ENCODE assay signal across 8 mouse cellular contexts in the genomic region with DNA sequence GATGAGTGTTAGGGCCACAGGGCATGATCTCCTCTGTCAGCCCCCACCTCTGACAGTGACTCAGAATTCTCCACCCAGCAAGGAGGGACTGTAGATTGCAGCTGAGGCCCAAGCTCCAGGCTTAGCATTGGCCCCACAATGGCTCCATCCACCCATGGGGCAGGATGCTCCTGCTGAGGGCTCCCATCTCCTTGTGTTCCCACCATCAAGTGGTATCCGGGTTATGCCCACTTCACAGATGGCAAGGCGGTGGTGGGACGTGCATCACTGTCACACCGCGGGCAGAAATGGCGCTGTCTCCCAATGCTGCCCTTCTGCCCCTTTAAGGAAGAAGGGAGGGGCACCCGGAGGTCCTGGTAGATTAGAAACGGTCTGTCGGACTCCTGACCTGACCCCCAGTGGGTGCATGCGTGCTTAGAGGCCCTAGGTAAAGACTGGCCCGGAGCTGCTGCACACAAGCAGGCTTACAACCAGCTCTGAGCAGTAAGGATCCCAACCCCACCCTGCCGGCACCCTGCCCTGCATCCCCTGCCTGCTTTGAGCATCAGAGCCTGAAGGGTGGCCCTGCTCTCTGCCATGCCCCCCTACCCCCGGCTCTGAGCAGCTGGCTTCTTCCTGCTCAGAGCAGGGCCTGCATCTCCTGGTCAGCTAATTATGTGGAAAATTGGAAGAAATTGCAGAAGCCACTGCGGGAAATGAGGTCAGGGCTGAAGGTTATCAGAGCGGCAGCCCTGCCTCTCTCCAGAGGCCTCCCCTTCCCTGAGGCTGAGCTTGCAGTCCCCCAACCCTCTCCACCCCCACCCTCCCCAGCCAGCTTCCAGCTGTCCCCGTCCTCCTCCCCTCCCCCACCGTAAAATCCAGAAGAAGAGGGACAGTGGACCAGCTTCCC.
DNase-seq lines count a peak whose midpoint lies in the region; ATAC-seq lines count a peak whose summit lies in the region.

No protein-coding gene starts in this region.

- peak; percentile 48 for ATAC-seq in kidney, embryonic 14.5 days (ENCODE audit: low FRiP score, low TSS enrichment)
- ATAC-seq in embryonic facial prominence, embryonic 12.5 days (ENCODE audit: insufficient number of reproducible peaks, insufficient read depth, low FRiP score, low TSS enrichment) = 0 out of 2 replicates have a peak, but pooled peaks have one; percentile 7
- peak; percentile 35 for ATAC-seq in neural tube, embryonic 11.5 days (ENCODE audit: insufficient read depth, low FRiP score, low TSS enrichment)

- H3K36me3 ChIP-seq in kidney, embryonic 14.5 days (ENCODE audit: control insufficient read depth, insufficient read depth, low read length) = no peaks in the 10 kb centered on the region
- no peaks in the 10 kb centered on the region for H3K36me3 ChIP-seq in embryonic facial prominence, embryonic 12.5 days
- no peaks in the 10 kb centered on the region for H3K36me3 ChIP-seq in neural tube, embryonic 11.5 days (ENCODE audit: control insufficient read depth, insufficient read depth, low read length)

- peak overlapping the region; percentile 10; the same call in 1 of the 2 replicates for H3K4me2 ChIP-seq in kidney, embryonic 14.5 days (replicated peaks; ENCODE audit: low read depth, low read length)
- H3K4me2 ChIP-seq in embryonic facial prominence, embryonic 12.5 days (replicated peaks) = peak overlapping the region; percentile 26
- H3K4me2 ChIP-seq in neural tube, embryonic 11.5 days (ENCODE audit: low read depth) = peak overlapping the region; percentile 31

- H3K27me3 ChIP-seq in kidney, embryonic 14.5 days (ENCODE audit: control insufficient read depth, insufficient read depth, low read length) = no peaks in the 10 kb centered on the region; the same call in 1 of the 2 replicates
- H3K27me3 ChIP-seq in embryonic facial prominence, embryonic 12.5 days = no peaks in the 10 kb centered on the region
- H3K27me3 ChIP-seq in neural tube, embryonic 11.5 days (ENCODE audit: control insufficient read depth, insufficient read depth, low read length) = no peaks in the 10 kb centered on the region

- 0 out of 2 replicates have a peak overlapping the region, but pooled peaks have one; percentile 18 for H3K9ac ChIP-seq in kidney, embryonic 14.5 days (ENCODE audit: low read depth, low read length)
- H3K9ac ChIP-seq in embryonic facial prominence, embryonic 12.5 days = peak overlapping the region; percentile 31; the same call in 1 of the 2 replicates
- peak overlapping the region; percentile 45 for H3K9ac ChIP-seq in neural tube, embryonic 11.5 days (ENCODE audit: low read length)

- no peak overlapping the region for H3K4me3 ChIP-seq in kidney, embryonic 14.5 days (ENCODE audit: low read length)
- H3K4me3 ChIP-seq in embryonic facial prominence, embryonic 12.5 days = no peak overlapping the region
- H3K4me3 ChIP-seq in neural tube, embryonic 11.5 days (ENCODE audit: low read depth, low read length) = no peak overlapping the region

- H3K4me1 ChIP-seq in kidney, embryonic 14.5 days (ENCODE audit: control insufficient read depth, insufficient read depth, low read length) = peaks cover 69% of the 10 kb centered on the region
- peaks cover 92% of the 10 kb centered on the region for H3K4me1 ChIP-seq in embryonic facial prominence, embryonic 12.5 days
- peaks cover 83% of the 10 kb centered on the region for H3K4me1 ChIP-seq in neural tube, embryonic 11.5 days (ENCODE audit: control insufficient read depth, insufficient read depth, low read length)

- DNase-seq in kidney, adult 9 months = no peak
- peak; percentile 42 to 54 for DNase-seq in kidney, postnatal 25 days
- peak; percentile 75 for DNase-seq in neural tube, embryonic 11.5 days (ENCODE audit: low spot score)
- no peak for DNase-seq in thymus, postnatal 14 days
- DNase-seq in layer of hippocampus, adult 18-20 months (ENCODE audit: low spot score in 2 of 2) = no peak
- no peak for DNase-seq in spleen, postnatal 4 days (ENCODE audit: low spot score in 2 of 2)

- WGBS in kidney, embryonic 14.5 days = 24% methylated on average over 17 of the region's 17 CpGs
- WGBS in embryonic facial prominence, embryonic 12.5 days = 11% methylated on average over 15 of the region's 17 CpGs
- WGBS in neural tube, embryonic 11.5 days = 22% methylated on average over 16 of the region's 17 CpGs

- no peaks in the 10 kb centered on the region for H3K9me3 ChIP-seq in kidney, embryonic 14.5 days (ENCODE audit: control insufficient read depth, low read length)
- H3K9me3 ChIP-seq in embryonic facial prominence, embryonic 12.5 days = no peaks in the 10 kb centered on the region
- H3K9me3 ChIP-seq in neural tube, embryonic 11.5 days (ENCODE audit: control insufficient read depth, low read length) = no peaks in the 10 kb centered on the region

- H3K27ac ChIP-seq in kidney, embryonic 14.5 days (ENCODE audit: low read depth, low read length) = peak overlapping the region; percentile 76
- H3K27ac ChIP-seq in embryonic facial prominence, embryonic 12.5 days = peak overlapping the region; percentile 79
- peak overlapping the region; percentile 89 for H3K27ac ChIP-seq in neural tube, embryonic 11.5 days (ENCODE audit: low read depth, low read length)

Comparison
In these comparisons a context has a peak if more than half of its experiments do, and no peak if none do; other contexts are left out.
1. DNase-seq: peak in kidney, postnatal 25 days (2 of 2) and neural tube, embryonic 11.5 days (single experiment); none in kidney, adult 9 months (single experiment), thymus, postnatal 14 days (single experiment), layer of hippocampus, adult 18-20 months (0 of 2) and spleen, postnatal 4 days (0 of 2).
2. Peak in every context shown above with its lines, with median percentiles within 50 percentile points of each other: ATAC-seq, H3K27ac ChIP-seq, H3K4me2 ChIP-seq and H3K9ac ChIP-seq.